Mouse (Mus musculus): ENCODE results near the gene Csk.

GRCm38 (mm10) chr9:57613975-57614374, 39.5 kb downstream of the Csk start:
- TF ChIP-seq POLR2A (IDR thresholded peaks at IDR 0.05; ENCODE audit: borderline replicate concordance, extremely low read depth, insufficient read depth, insufficient read length, poor library complexity, severe bottlenecking) (no peak), CTCF (IDR thresholded peaks at IDR 0.05; ENCODE audit: borderline replicate concordance, extremely low read depth, insufficient read depth, insufficient read length) (no peak)

All from brain, embryonic 14.5 days (tissue).